Mouse (Mus musculus) splenic B cell, adult 2 months (primary cell): ENCODE data around the gene 1700001P01Rik.

ENCODE experiments used
- DNase-seq: peaks from one replicate; pipeline ENCODE4 v3.0.0-alpha.2; 2011; ENCODE audit warnings: low read depth, low spot score
- H3K27me3 ChIP-seq: 2 replicates; pipeline ENCODE4 v1.6.1; 2012; ENCODE audit warnings: mild to moderate bottlenecking, low read length, moderate library complexity, mixed read lengths; ENCODE audit not compliant: control insufficient read depth, poor library complexity, insufficient read depth, severe bottlenecking
- H3K36me3 ChIP-seq: 2 replicates; pipeline ENCODE4 v1.6.1; 2012; ENCODE audit warnings: mild to moderate bottlenecking, low read length, moderate library complexity, mixed read lengths; ENCODE audit not compliant: control insufficient read depth, poor library complexity, insufficient read depth, severe bottlenecking

1700001P01Rik gene

GRCm38 (mm10) chr11:97804841-97805661 lies 29.3 kb upstream of the 1700001P01Rik start:
- peaks cover 6% of the 10 kb centered on the region for H3K36me3 ChIP-seq
- no peaks in the 10 kb centered on the region for H3K27me3 ChIP-seq
- DNase-seq: no peak

- peaks cover 5% of the 10 kb centered on the region for H3K36me3 ChIP-seq
Measured at GRCm38 (mm10) chr11:97803847-97804246, 28.1 kb upstream of the 1700001P01Rik start.

GRCm38 (mm10) chr11:97802495-97802894 lies 26.8 kb upstream of the 1700001P01Rik start:
- Histone ChIP-seq H3K36me3 (peaks cover 2% of the 10 kb centered on the region; the same call in 1 of the 2 replicates), H3K27me3 (no peaks in the 10 kb centered on the region)
- no peak for DNase-seq

More at GRCm38 (mm10) chr11:97803847-97804246, 28.1 kb upstream of the 1700001P01Rik start:
- no peaks in the 10 kb centered on the region for H3K27me3 ChIP-seq
- DNase-seq: no peak

GRCm38 (mm10) chr11:97802194-97802470 lies 26.4 kb upstream of the 1700001P01Rik start:
- no peak for DNase-seq
- Histone ChIP-seq H3K36me3 (no peaks in the 10 kb centered on the region; the same call in 1 of the 2 replicates), H3K27me3 (no peaks in the 10 kb centered on the region)

GRCm38 (mm10) chr11:97801409-97802193 lies 25.9 kb upstream of the 1700001P01Rik start:
- no peaks in the 10 kb centered on the region for H3K27me3 ChIP-seq
- DNase-seq: no peak
- H3K36me3 ChIP-seq: no peaks in the 10 kb centered on the region; the same call in 1 of the 2 replicates

GRCm38 (mm10) chr11:97800691-97801408 lies 25.1 kb upstream of the 1700001P01Rik start:
- DNase-seq: no peak
- Histone ChIP-seq H3K36me3 (no peaks in the 10 kb centered on the region; the same call in 1 of the 2 replicates), H3K27me3 (no peaks in the 10 kb centered on the region)

- no peaks in the 10 kb centered on the region; the same call in 1 of the 2 replicates for H3K36me3 ChIP-seq
- no peaks in the 10 kb centered on the region for H3K27me3 ChIP-seq
Measured at GRCm38 (mm10) chr11:97799994-97800690, 24.4 kb upstream of the 1700001P01Rik start.

GRCm38 (mm10) chr11:97799146-97799993 lies 23.7 kb upstream of the 1700001P01Rik start:
- DNase-seq: peak; percentile 87

More at GRCm38 (mm10) chr11:97799994-97800690, 24.4 kb upstream of the 1700001P01Rik start:
- peak; percentile 57 for DNase-seq

GRCm38 (mm10) chr11:97798782-97799145 lies 23.0 kb upstream of the 1700001P01Rik start, which contains the start of gene Lasp1:
Lasp1 (plus strand) TSS chr11:97799000.
- H3K36me3 ChIP-seq: no peaks in the 10 kb centered on the region
- H3K27me3 ChIP-seq: no peaks in the 10 kb centered on the region
- DNase-seq: peak; percentile 94

More at GRCm38 (mm10) chr11:97799146-97799993, 23.7 kb upstream of the 1700001P01Rik start:
- Histone ChIP-seq H3K36me3 (no peaks in the 10 kb centered on the region; the same call in 1 of the 2 replicates), H3K27me3 (no peaks in the 10 kb centered on the region)

- H3K27me3 ChIP-seq: no peaks in the 10 kb centered on the region
- no peak for DNase-seq
- no peaks in the 10 kb centered on the region for H3K36me3 ChIP-seq
Measured at GRCm38 (mm10) chr11:97798083-97798435, 22.3 kb upstream of the 1700001P01Rik start.

- no peak for DNase-seq
- Histone ChIP-seq H3K27me3 (no peaks in the 10 kb centered on the region), H3K36me3 (no peaks in the 10 kb centered on the region)
Measured at GRCm38 (mm10) chr11:97797369-97798082, 21.8 kb upstream of the 1700001P01Rik start.

- Histone ChIP-seq H3K36me3 (no peaks in the 10 kb centered on the region), H3K27me3 (no peaks in the 10 kb centered on the region)
- peak; percentile 82 for DNase-seq
Measured at GRCm38 (mm10) chr11:97796910-97797309, 21.2 kb upstream of the 1700001P01Rik start.

GRCm38 (mm10) chr11:97793165-97793564 lies 17.4 kb upstream of the 1700001P01Rik start:
- H3K36me3 ChIP-seq: no peaks in the 10 kb centered on the region
- peak; percentile 90 for DNase-seq
- no peaks in the 10 kb centered on the region for H3K27me3 ChIP-seq
